Mouse (Mus musculus) layer of hippocampus, adult 11-12 months (tissue): Measurements from ENCODE around the gene Fcho1.
A peak's percentile ranks its signal among the peaks of the same experiment; 100 is the strongest.

Experiments used
- DNase-seq: peaks from one replicate; pipeline ENCODE4 v3.0.0; 2022; ENCODE audit warnings: low spot score

Gene Fcho1

DNA sequence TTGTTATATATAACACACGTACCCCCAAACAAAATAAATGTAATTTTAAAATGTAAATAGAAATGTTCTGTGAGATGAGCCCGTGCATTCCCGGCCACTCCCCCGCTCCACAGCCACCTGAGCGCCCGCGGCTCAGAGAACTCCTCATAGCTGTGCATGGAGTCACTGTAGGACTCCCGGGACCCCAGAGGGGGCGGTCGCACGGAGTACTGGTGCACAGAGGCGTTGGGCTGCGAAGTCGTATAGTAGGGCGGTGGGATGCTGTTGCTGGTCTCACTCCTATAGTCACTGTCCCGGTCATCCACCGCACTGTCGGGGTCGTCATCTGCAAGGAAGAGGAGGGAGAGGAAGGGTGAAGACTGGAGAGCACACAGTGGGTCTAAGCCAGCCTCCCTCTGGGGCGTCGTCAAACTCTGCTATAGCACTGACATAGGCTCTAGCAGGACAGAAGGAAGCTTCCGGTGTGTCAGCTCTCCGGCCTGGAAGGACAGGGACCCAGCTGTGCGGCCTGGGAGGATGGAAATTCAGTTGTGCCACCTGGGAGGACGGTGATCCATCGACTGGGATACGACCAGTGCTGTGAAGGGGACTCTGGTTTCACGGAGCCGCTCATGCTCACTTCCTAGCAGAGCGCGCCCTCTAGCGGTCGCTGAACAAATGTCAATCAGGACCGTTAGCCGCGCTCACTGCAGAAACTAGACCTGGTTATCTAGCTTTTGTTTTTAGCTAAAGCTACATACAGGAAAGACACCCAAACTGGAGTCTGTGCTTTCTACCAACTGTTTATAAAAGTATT lies 65.0 kb downstream of the Fcho1 start:
- peak; percentile 89 for DNase-seq

DNA sequence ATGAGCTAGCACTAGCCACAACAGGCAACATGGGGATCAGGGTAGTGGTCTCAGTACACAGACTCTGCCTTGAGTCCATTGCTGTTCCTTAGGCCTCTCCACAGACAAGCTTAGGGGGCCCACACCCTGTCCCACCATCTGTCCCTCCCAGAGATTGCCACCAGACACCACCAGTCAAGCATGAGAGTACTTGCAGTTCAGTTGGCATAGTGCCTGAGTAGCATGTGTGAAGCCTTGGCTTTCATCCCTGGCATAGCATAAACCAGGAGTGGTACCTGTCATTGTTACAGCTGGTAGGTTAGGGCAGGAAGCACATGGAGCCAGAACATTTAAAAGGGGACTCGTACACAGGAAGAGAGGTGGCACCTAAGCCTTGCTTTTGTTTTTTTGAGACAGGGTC lies 65.8 kb downstream of the Fcho1 start:
- no peak for DNase-seq

DNA sequence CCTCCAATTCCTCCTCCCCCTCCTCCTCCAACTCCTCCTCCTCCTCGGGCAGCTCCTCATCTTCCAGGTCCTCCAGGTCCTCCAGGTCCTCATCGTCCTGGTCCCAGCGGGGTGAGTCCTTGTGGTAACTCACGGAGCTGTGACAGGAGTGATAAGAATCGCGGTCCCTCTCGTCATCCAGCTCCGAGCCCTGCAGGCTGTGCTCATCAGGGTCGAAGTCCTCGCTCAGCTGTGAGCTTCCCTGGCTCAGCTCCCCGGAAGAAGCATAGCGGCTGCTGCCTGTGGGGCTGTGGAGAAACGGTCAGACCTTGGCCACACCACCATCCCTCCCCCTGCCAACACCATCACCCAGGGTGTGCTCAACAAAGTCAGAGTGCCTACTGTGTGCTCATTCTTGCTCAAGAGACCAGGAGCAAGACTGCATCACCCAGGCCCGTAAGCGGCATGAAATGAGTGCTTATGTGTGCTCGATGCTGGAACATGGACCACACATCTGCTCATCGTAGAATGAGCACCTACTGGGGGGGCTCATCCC lies 66.9 kb downstream of the Fcho1 start:
- no peak for DNase-seq
